Mouse (Mus musculus) midbrain, embryonic 15.5 days (tissue): ENCODE data around the gene Dtx3. TPM values are rescaled to one million over a fixed set of nuclear protein-coding genes. Genes with fewer than 3 reads are reported as not detected.
A peak's percentile ranks its signal among the peaks of the same experiment; 100 is the strongest.
"Not testable (repeated sequence)": the region's sequence is repeated elsewhere in the genome, so short reads cannot be mapped to it uniquely, and the experiment has no call there.

ENCODE experiments used
- ATAC-seq: fragments of 200-750 bp; cut with Nextera tagmentation; replicated peaks from 2 replicates; pipeline ENCODE4 v1.8.0; 2017; ENCODE audit warnings: moderate TSS enrichment
- H3K27ac ChIP-seq: fragments of 300-500 bp; sonication (generic); 2 replicates; pipeline ENCODE4 v1.5.1; 2015; ENCODE audit warnings: mild to moderate bottlenecking, inconsistent platforms
- H3K27me3 ChIP-seq: fragments of 300-500 bp; sonication (generic); replicated peaks from 2 replicates; pipeline ENCODE4 v1.6.1; 2015; ENCODE audit warnings: inconsistent platforms
- H3K36me3 ChIP-seq: fragments of 300-500 bp; sonication (generic); replicated peaks from 2 replicates; pipeline ENCODE4 v1.6.1; 2015; ENCODE audit warnings: inconsistent platforms
- H3K4me1 ChIP-seq: fragments of 300-500 bp; sonication (generic); 2 replicates; pipeline ENCODE4 v1.6.1; 2015; ENCODE audit warnings: inconsistent platforms
- H3K4me2 ChIP-seq: fragments of 300-500 bp; sonication (generic); 2 replicates; pipeline ENCODE4 v1.6.1; 2015; ENCODE audit warnings: inconsistent platforms, mild to moderate bottlenecking, moderate library complexity
- H3K4me3 ChIP-seq: fragments of 300-500 bp; sonication (generic); 2 replicates; pipeline ENCODE4 v1.5.1; 2015; ENCODE audit warnings: mild to moderate bottlenecking, inconsistent platforms
- H3K9ac ChIP-seq: fragments of 300-500 bp; sonication (generic); 2 replicates; pipeline ENCODE4 v1.6.1; 2015; ENCODE audit warnings: mild to moderate bottlenecking, inconsistent platforms
- H3K9me3 ChIP-seq: fragments of 300-500 bp; sonication (generic); 2 replicates; pipeline ENCODE4 v1.6.1; 2016; ENCODE audit warnings: inconsistent platforms
- WGBS: fragments of 180-500 bp; shearing (Covaris S2); methylation state at CpG from one replicate; pipeline ENCODE4 v1.1.7; 2015; ENCODE audit warnings: mixed read lengths; 5-methylcytosine and 5-hydroxymethylcytosine counted together
- polyA plus RNA-seq: library from polyadenylated mRNA; unstranded; fragments of >200 nt; fragmentation: Nextera tagmentation; extraction: Ambion mirVana; gene quantifications from 2 replicates; pipeline ENCODE4 v1.2.1, GENCODE M21; 2015

Dtx3 gene
- polyA plus RNA-seq, 1 experiment from 2014 or later, result 288 TPM

- no peak overlapping the region for H3K4me3 ChIP-seq
- H3K4me2 ChIP-seq, result peak overlapping the region; percentile 91; the same call in 1 of the 2 replicates
Measured at GRCm38 (mm10) chr10:127167614-127168192, 27.8 kb downstream of the Dtx3 start.

GRCm38 (mm10) chr10:127166771-127167613 is 28.5 kb downstream of the Dtx3 start:
- Histone ChIP-seq H3K4me1 (peaks cover 33% of the 10 kb centered on the region), H3K4me2 (peak overlapping the region; percentile 91), H3K27me3 (peaks cover 29% of the 10 kb centered on the region), H3K9me3 (no peaks in the 10 kb centered on the region), H3K9ac (peak overlapping the region; percentile 97), H3K4me3 (peak overlapping the region; percentile 93), H3K36me3 (no peaks in the 10 kb centered on the region), H3K27ac (peak overlapping the region; percentile 91)
- 25% methylated on average over 15 of the region's 15 CpGs for WGBS
- ATAC-seq, result 0 out of 2 replicates have a peak, but pooled peaks have one; percentile 2

More at GRCm38 (mm10) chr10:127167614-127168192, 27.8 kb downstream of the Dtx3 start:
- Histone ChIP-seq H3K4me1 (peaks cover 33% of the 10 kb centered on the region), H3K9ac (no peak overlapping the region), H3K9me3 (no peaks in the 10 kb centered on the region), H3K27me3 (peaks cover 33% of the 10 kb centered on the region), H3K27ac (no peak overlapping the region), H3K36me3 (no peaks in the 10 kb centered on the region)
- no peak for ATAC-seq
- WGBS, result 56% methylated on average over 10 of the region's 10 CpGs

- under 1% methylated on average over 11 of the region's 11 CpGs for WGBS
- Histone ChIP-seq H3K9ac (peak overlapping the region; percentile 97), H3K4me3 (peak overlapping the region; percentile 93), H3K27me3 (peaks cover 23% of the 10 kb centered on the region), H3K4me1 (peaks cover 33% of the 10 kb centered on the region), H3K27ac (peak overlapping the region; percentile 91), H3K9me3 (no peaks in the 10 kb centered on the region), H3K4me2 (peak overlapping the region; percentile 91), H3K36me3 (no peaks in the 10 kb centered on the region)
- no peak for ATAC-seq
Measured at GRCm38 (mm10) chr10:127166404-127166715, 29.2 kb downstream of the Dtx3 start.

GRCm38 (mm10) chr10:127165654-127166403 is 29.7 kb downstream of the Dtx3 start:
- no peaks in the 10 kb centered on the region for H3K36me3 ChIP-seq
- ATAC-seq, result peak; percentile 62
- peak overlapping the region; percentile 91 for H3K4me2 ChIP-seq
- under 1% methylated on average over 56 of the region's 56 CpGs for WGBS
- peak overlapping the region; percentile 91 for H3K27ac ChIP-seq
- peaks cover 32% of the 10 kb centered on the region for H3K4me1 ChIP-seq
- peaks cover 23% of the 10 kb centered on the region for H3K27me3 ChIP-seq
- peak overlapping the region; percentile 93 for H3K4me3 ChIP-seq
- H3K9me3 ChIP-seq, result no peaks in the 10 kb centered on the region
- H3K9ac ChIP-seq, result peak overlapping the region; percentile 97

- Histone ChIP-seq H3K9me3 (no peaks in the 10 kb centered on the region), H3K4me1 (peaks cover 27% of the 10 kb centered on the region), H3K4me2 (peak overlapping the region; percentile 91), H3K9ac (peak overlapping the region; percentile 97), H3K27ac (peak overlapping the region; percentile 91), H3K36me3 (no peaks in the 10 kb centered on the region), H3K27me3 (peaks cover 23% of the 10 kb centered on the region), H3K4me3 (peak overlapping the region; percentile 93)
- WGBS, result 0% methylated on average over 32 of the region's 42 CpGs
- peak; percentile 68 for ATAC-seq
Measured at GRCm38 (mm10) chr10:127165354-127165653, 30.2 kb downstream of the Dtx3 start.

GRCm38 (mm10) chr10:127164631-127165353 is 30.7 kb downstream of the Dtx3 start, which contains the start of gene B4galnt1:
Gene B4galnt1 (plus strand): TSS chr10:127165225.
- ATAC-seq, result peak; percentile 91
- H3K4me3 ChIP-seq, result peak within 1 kb of the TSS; percentile 93

GRCm38 (mm10) chr10:127164190-127164589 is 31.3 kb downstream of the Dtx3 start:
- H3K27me3 ChIP-seq, result peaks cover 14% of the 10 kb centered on the region
- H3K9ac ChIP-seq, result no peak overlapping the region
- peak overlapping the region; percentile 91 for H3K27ac ChIP-seq
- H3K36me3 ChIP-seq, result no peaks in the 10 kb centered on the region
- H3K4me1 ChIP-seq, result peaks cover 19% of the 10 kb centered on the region
- WGBS, result 94% methylated on average over 4 of the region's 4 CpGs
- peak overlapping the region; percentile 91 for H3K4me2 ChIP-seq
- ATAC-seq, result no peak
- H3K9me3 ChIP-seq, result no peaks in the 10 kb centered on the region
- peak overlapping the region; percentile 93 for H3K4me3 ChIP-seq

More at GRCm38 (mm10) chr10:127164631-127165353, 30.7 kb downstream of the Dtx3 start, which contains the start of gene B4galnt1:
- WGBS, result 2% methylated on average over 52 of the region's 52 CpGs
- Histone ChIP-seq H3K27me3 (peaks cover 20% of the 10 kb centered on the region), H3K36me3 (no peaks in the 10 kb centered on the region), H3K27ac (peak within 1 kb of the TSS; percentile 91), H3K4me1 (peaks cover 22% of the 10 kb centered on the region), H3K4me2 (peak within 1 kb of the TSS; percentile 91), H3K9me3 (no peaks in the 10 kb centered on the region), H3K9ac (peak within 1 kb of the TSS; percentile 97)

- not testable (repeated sequence) for H3K4me3 ChIP-seq, H3K27ac ChIP-seq, H3K9ac ChIP-seq, H3K9me3 ChIP-seq, H3K27me3 ChIP-seq, H3K36me3 ChIP-seq, ATAC-seq, H3K4me2 ChIP-seq
- peaks cover 16% of the 10 kb centered on the region for H3K4me1 ChIP-seq
- WGBS, result 68% methylated on average over 7 of the region's 7 CpGs
Measured at GRCm38 (mm10) chr10:127162771-127163261, 32.7 kb downstream of the Dtx3 start.

GRCm38 (mm10) chr10:127160728-127161127 is 34.8 kb downstream of the Dtx3 start:
- Histone ChIP-seq H3K9ac (no peak overlapping the region), H3K4me3 (no peak overlapping the region), H3K36me3 (no peaks in the 10 kb centered on the region), H3K4me2 (no peak overlapping the region), H3K4me1 (peaks cover 3% of the 10 kb centered on the region; the same call in 1 of the 2 replicates), H3K27me3 (no peaks in the 10 kb centered on the region), H3K27ac (no peak overlapping the region), H3K9me3 (no peaks in the 10 kb centered on the region)
- 77% methylated on average over 3 of the region's 3 CpGs for WGBS
- no peak for ATAC-seq

GRCm38 (mm10) chr10:127160081-127160480 is 35.4 kb downstream of the Dtx3 start:
- H3K36me3 ChIP-seq, result no peaks in the 10 kb centered on the region
- no peak overlapping the region for H3K27ac ChIP-seq
- H3K27me3 ChIP-seq, result no peaks in the 10 kb centered on the region
- peaks cover 3% of the 10 kb centered on the region; the same call in 1 of the 2 replicates for H3K4me1 ChIP-seq
- H3K4me2 ChIP-seq, result no peak overlapping the region
- no peaks in the 10 kb centered on the region for H3K9me3 ChIP-seq
- H3K4me3 ChIP-seq, result no peak overlapping the region
- no peak overlapping the region for H3K9ac ChIP-seq
- ATAC-seq, result no peak
- 84% methylated on average over 9 of the region's 9 CpGs for WGBS

GRCm38 (mm10) chr10:127158471-127158870 is 37.1 kb downstream of the Dtx3 start:
- H3K4me1 ChIP-seq, result no peaks in the 10 kb centered on the region
- no peak for ATAC-seq
- H3K27me3 ChIP-seq, result no peaks in the 10 kb centered on the region
- H3K9ac ChIP-seq, result no peak overlapping the region
- no peak overlapping the region for H3K4me2 ChIP-seq
- WGBS, result 75% methylated on average over 3 of the region's 3 CpGs
- H3K27ac ChIP-seq, result no peak overlapping the region
- H3K9me3 ChIP-seq, result no peaks in the 10 kb centered on the region
- H3K36me3 ChIP-seq, result no peaks in the 10 kb centered on the region
- H3K4me3 ChIP-seq, result no peak overlapping the region
